Mouse (Mus musculus) cerebellum, postnatal 36 days (tissue): ENCODE measurements around the gene Kif2c.
A peak's percentile ranks its signal among the peaks of the same experiment; 100 is the strongest.

Experiments used
- DNase-seq, 2 experiments: peaks; one replicate each; pipeline ENCODE4 v3.0.0; 2021 to 2022; ENCODE audit warnings: mixed read lengths in 2 of 2

Kif2c gene

DNA sequence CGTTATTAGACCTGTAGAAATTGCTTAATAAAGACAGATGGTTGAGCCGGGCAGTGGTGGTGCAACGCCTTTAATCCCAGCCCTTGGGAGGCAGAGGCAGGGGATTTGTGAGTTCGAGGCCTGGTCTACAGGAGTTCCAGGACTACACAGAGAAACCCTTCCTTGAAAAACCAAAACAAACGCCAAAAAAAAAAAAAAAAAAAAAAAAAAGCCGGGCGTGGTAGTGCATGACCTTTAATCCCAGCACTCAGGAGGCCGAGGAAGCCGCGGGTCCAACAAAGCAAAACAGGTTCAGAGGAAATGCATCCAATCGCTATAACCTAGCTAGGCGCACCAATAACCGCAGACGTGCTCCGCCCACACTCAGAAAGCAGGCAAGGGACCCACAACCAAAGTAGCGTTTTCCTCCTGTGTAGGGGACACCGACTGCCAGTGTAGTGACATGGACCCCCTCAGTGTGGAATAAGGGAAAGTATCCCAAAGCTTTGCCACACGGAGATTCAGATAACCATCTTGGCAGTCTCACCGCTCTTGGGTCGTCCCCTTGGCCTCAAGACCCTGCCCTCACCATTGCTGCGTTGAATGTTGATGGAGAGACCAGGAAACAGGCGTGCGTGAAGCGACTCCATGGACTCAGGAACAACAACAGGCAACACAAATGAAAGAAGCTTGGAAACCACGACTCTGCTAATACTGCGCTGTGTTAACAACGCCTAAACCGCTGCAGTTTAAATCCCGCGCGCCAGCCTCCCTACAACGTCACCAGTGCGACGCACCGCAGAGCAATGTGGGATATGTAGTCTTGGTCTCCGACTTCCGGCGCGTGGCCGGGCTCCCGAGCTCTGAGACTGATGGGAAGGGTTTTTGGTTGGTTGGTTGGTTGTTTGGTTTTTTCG lies at the start of gene Kif2c:
Kif2c (minus strand) TSS at position 777 of the 896 bp plus-strand sequence.
- peak; percentile 90 to 93 for DNase-seq

DNA sequence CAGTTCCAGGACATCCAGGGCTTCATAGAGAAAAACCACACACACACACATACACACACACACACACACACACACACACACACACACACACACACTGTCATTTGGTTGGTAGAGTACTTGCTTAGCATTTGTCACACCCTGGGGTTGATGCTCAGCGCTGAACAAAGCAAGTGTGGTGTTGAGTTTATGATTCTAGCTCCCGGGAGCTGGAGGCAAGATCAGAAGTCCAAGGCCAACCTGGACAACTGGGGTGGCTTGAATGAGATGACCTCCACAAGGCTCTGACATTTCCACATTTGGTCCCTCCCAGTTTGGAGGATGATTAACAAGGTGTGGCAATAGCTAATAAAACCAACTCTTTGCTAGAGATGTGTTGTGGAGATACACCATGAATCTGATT lies 48.8 kb upstream of the Kif2c start:
- DNase-seq = no peak

DNA sequence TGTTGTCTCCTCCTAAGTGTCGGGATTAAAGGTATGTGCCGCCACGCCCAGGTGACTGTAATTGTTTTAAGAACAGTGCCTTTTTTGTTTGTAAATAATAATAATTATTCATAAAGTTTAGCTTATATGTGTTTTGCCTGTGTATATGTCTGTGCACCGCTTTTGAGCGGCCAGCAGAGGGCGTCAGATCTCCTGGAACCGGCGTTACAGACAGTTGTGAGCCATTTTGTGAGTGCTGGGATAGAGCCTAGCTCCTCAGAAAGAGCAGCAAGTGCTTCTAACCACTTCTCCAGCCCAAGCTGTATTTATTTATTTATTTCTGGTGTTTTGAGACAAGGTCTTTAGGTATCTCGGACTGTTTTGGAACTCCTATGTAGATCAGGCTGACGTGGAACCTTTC lies 47.9 kb upstream of the Kif2c start:
- DNase-seq = no peak

DNA sequence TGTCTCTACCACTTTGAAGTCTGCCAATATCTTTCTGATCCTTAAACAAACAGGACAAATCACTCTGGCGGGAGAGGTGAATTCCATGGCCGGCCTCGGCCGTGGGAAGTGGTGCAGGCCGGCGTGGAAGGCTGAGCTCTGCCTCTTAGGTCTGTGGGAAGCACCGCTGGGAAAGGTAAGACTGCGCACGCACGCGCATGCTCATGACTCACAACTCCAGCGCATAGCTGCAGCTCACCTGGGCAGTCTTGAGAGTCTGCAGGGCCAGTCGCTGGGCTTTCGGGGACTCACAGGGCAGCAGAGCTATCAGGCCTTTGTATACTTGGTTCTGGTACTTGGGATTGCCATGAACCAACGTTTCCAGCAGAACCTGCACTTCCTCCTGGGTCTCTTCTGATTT lies 47.2 kb upstream of the Kif2c start:
- DNase-seq = no peak

DNA sequence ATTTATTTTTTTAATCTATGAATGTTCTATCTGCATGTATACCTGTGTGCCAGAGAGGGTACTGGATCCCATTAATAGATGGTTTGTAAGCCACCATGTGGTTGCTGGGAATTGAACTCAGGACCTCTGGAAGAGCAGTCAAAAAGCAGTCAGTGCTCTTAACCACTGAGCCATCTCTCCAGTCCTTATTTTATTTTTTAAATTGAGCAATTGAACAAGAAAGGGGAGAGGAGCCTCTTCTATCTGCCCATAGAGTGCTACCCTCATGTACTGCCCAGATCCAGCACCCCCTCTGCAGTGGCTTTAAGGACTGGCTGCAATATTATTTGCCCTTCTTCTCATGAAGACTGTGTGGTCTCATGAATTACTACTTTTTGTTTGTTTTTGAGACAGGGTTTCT lies 42.8 kb upstream of the Kif2c start:
- DNase-seq = no peak

DNA sequence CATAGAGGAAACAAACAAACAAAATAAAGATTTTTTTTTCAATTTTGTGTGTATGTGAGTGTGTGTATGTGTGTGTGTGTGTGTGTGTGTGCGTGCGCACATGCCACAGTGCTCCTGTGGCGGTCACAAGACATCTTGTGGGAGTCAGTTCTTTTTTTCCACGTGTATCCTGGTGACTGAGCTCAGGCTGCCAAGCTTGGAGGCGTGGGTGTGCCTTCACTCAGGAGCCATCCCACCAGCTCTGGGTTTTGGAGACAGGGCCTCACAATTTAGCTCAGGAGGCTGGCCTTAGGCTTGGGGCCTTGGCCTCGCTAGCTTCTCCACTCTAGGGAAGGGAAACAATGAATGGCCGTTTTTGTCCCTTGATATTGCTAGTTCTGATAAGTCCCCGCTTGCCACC lies 41.7 kb upstream of the Kif2c start:
- no peak for DNase-seq

DNA sequence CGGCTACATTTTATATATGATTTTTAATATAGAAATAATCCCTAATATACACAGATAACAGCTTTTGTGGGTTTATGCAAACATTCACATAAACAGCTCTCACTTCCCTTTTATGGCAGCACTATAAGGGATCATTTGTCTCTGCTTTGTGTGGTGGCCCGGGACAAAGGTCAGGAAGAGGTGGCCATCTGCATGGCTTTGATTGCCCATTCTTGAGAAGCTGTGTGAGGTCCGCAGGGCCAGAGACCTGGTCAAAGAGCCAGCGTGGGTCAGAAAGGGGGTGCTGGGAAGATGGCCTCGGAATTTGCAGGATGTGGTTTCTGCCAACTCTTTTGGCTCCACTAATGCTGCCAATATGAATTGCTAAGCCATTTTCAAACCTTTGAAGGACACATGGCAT lies 40.6 kb upstream of the Kif2c start:
- no peak for DNase-seq

DNA sequence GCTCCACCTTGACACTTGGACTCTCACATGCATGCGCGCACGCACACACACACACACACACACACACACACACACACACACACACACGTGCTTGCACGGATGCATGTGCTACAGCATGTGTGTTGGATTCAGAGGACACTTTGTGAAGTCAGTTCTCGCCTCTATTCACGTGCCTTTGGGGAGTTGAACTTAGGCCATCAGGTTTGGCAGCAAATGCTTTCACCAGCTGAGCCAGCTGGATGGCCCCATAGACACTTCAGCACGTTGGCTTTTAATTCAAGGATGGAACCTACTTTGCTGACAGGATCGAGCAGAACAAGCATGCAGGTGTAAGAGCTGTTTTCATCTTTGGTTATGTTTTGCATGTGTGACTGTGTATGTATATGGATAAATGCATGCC lies 39.4 kb upstream of the Kif2c start:
- no peak for DNase-seq

DNA sequence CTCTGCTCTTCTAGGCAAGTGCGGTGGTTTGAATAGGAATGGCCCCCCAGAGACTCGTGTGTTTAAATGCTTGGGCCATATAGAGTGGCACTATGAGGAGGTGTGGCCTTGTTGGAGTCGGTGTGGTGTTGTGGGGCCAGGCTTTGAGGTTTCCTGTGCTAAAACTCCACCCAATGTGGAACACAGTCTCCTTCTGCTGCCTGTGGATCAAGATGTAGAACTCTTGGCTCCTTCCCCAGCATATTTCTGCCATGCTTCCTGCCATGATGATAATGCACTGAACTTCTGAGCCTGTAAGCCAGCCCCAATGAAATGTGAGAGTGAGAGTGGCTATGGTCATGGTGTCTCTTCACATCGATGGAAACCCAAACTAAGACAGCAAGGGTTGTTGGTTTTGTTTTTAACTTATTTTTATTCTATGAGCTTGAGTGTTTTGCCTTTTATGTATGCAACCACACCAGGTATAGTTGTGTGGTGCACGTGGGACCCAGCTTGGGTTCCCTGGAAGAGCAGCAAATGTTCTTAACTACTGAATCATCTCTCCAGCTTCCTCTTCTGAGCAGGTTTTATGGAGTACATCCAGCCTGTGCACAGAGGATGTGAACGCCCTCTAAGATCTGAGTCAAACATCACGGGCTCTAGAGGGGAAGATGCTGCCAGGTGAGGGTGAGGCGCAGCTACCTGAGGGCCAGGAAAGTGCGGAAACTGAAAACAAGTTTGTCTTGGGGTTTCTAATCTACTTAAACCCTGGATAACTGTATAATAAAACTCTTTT lies 38.5 kb upstream of the Kif2c start:
- DNase-seq = no peak

DNA sequence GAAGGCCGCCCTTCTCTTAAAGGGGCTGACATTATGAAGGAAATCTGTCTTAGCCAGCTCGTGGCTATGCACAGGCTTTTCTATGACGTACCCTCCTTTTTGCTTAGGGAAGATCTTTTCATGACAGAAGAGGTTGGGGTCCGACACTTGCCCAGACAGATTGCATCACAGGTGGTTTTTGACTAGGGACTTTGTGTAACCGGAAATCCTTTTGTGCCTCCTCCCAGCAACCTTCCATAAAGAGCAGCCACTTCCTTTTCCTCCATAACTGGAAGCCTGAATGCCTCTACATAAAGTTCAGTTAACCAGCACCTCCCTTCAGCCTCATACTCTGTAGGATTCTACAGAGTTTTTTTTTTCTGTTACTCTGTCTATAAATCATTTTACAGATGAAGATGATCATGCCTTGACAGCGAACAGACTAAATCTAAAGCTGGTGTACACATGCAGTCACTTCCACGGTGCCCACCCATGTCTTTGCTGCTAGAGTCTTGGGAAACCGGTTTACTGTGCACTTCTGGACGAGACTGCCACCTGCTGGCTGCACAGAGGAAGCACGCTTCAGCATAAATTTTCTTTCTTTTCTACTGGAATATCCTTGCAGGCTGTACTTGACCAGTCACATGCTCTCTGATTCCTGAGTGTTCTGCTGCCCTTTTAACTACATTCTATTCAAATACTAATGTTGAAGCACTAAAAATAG lies 36.2 kb upstream of the Kif2c start:
- DNase-seq = peak; percentile 41 to 43

DNA sequence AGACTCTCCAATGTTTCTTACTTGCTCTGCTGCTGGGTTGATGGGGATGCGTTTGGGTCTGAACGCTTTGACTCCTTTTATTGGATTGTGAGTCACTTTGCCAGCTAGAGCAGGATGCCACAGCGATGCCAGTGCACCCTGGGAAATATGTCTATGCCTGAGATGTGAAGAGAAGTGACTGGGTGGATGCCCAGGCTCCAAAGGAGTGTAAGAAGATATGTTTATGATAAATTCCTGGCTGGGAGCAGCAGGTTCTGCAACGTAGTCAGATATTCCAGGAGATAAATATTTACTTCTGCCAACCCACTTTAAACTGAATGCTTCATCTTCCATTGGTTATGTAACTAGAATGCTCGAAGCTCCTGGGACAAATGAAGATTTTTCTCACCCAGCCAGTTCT lies 34.6 kb upstream of the Kif2c start:
- no peak for DNase-seq

DNA sequence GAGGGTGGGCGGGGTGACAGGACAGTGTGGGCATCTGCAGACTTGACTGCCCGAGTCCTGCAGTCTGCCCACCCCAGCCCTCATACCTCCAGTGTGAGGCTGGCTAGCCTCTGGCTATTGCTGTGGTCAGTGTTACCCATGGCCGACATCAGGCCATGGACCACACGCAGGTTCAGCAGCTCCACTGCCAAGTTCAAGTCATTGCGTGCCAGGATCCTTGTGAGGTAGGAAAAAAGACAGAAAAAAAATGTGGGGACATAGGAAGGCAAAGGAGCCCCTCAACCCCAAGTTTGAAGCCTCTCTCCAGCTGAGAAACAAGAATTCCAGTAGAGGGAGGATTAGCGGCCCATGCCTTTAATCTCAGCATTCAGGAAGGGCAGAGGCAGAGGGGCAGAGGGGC lies 31.8 kb upstream of the Kif2c start:
- no peak for DNase-seq

DNA sequence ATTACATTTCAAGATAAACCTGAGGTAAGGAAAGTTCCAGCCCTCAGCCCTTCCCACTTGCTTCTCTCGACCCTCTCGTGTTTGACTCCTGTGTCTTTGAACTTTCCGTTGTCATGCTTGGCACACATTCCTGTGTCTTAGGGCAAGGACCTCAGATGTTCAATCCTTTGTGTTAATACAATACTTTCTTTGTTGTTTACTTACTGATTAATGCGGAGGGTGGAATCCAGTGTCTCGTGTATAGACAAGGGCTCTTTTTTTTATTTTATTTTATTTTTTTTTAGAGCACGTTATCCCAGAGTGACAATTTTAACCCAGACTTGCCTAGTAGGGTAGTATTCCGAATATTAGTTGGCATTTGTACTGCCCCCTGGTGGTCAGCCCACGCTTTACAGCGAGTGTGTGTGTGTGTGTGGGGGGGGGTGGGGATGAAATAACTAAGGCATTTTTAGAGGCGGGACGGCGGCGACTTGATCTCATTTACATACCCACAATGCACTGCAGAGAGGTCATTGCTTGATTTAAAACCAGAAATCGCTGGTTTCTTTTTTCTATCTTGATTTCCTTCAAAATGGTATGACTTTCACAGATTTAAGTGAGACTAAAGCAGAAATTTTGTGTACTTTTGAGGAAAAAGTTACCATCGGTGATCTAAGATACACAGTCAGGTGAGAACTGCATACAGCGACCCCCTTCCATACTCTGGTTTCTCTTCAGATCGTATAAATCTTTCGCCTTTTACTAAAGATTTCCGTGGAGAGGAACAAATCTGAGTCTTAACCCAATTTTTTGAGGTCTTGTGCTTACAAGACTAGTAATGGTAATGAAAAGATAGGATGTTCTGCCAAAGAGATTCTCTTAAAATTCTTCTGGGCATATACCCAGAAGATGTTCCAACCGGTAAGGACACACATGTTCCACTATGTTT lies 28.0 kb upstream of the Kif2c start:
- DNase-seq = peak; percentile 68 to 75

DNA sequence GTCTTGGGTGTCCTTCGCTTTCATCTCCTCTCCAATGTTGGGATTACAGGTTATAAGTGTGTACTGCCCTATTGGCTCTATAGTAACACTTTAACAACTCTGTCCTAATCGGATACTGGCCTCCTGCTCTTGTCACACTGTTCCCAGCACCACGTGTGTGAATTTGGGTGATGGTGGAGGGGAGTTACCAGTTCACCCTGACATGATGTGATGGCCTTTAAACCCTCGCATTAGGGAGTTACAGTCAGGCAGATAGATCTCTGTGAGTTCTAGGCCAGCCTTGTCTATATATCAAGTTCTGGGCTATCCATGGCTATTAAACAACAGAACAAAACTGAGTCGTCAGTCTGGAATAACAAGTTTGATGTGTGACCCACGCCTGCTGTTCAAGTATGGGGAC lies 27.2 kb upstream of the Kif2c start:
- no peak for DNase-seq

DNA sequence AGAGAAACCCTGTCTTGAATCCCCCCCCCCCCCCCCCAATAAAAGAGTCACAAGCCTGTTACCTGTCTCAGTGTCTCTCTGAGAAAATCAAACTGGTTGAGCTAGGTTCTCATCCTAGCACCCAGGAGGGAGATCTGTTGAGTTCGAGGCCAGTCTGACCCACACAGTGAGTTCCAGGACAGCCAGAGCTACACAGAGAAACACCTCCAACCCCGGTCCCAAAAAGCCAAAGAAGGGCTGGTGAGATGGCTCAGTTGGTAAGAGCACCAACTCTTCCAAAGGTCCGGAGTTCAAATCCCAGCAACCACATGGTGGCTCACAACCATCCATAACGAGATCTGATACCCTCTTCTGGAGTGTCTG lies 20.5 kb upstream of the Kif2c start:
- no peak for DNase-seq

DNA sequence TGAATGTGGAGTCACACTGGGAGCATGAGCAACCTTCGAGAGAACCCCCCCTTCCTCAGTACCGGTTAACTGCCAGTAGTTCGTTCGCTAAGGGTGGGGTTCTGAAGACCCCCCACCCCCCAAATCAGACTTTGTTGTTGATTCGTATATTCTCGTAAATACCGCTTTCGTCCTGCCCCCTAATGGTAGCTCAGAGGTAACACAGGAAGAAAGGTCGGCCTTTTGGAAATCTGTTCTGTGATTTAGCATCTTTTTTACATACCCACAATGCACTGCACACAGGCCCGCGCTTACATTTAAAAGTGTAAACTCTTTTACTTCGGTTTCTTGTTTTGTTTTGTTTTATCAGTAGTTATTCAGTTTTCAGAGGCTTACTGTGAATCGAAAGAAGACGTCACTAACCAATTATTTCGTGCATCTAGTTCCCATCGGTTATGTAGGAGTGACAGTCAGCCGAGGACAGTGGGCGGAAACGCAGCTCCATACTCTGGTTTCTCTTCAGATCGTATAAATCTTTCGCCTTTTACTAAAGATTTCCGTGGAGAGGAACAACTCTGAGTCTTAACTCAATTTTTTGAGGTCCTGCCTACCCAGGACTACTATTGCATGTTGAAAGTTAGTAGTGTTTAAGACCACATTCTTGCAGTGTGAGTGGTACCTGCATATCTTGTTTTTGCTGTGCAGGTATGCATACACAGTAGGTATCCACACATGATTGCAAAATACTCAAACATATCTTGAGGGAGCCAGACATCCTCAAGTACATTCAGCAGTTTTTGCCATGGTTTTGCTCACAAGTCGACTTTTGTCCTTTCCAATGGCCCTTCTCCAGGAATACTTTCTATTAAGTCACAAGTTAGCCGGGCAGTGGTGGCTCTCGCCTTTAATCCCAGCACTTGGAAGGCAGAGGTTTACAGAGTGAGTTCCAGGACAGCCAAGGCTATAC lies 19.9 kb upstream of the Kif2c start:
- peak in 1 of 2 experiments; percentile 35 for DNase-seq

DNA sequence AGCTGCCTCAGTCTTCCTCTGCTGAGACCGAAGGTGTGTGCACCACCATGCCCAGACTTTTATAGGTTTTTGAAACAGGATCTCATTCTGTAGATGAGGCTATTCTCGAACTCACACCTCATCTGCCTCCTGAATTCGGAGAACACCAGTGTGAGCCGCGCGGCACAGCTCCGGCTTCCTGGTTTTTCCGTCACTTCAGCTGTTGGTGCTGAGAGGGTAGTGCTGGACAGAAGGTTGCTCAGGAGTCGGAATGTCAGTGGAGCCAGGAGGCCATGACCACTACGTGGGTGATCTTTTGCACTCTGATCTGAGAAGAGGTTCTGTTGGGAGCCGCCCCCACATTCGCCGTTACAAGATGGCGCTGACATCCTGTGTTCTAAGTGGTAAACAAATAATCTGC lies 9.4 kb upstream of the Kif2c start:
- no peak for DNase-seq

DNA sequence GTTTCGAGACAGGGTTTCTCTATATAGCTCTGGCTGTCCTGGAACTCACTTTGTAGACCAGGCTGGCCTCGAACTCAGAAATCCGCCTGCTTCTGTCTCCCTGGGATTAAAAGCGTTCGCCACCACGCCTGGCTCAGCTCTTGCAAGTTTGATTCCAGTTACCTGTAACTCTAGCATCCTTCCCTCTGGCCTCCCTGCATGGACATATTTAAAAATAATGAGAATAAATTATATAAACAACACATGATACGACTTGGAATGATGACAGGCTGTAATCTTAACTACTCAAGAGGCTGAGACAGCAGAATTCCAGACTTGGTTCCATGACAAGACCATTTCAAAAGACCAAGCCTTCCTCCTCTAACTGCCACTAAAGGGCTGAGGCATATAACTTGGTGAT lies 8.2 kb upstream of the Kif2c start:
- no peak for DNase-seq

DNA sequence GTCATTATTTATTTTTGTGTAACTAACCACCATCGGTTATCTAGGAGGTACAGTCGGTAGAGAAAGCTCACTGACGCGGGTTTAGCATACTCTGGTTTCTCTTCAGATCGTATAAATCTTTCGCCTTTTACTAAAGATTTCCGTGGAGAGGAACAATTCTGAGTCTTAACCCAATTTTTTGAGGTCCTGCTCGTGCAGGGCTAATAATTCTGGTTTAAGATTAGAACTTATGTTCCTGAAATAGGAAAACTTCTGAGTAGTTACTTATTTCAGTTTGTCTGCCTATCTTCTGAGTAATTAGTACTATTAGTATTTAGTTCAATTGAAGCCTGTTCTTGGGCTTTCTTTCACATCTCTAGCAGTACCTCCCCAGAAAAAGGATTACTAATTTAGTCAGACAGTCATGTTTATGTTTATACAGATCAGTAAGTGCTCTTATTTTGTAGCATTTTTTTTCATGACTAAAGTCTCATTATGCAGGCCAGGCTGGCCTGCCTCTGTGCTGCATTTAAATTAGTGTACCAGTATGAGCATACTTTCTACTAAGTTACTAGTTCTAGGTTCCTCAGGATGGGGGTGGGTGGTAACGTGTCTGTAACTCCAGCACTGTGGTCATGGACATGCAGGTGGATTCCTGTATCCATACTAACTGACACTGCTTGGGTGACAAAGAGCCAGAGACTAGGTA lies 7.6 kb upstream of the Kif2c start:
- peak in 1 of 2 experiments; percentile 49 for DNase-seq

DNA sequence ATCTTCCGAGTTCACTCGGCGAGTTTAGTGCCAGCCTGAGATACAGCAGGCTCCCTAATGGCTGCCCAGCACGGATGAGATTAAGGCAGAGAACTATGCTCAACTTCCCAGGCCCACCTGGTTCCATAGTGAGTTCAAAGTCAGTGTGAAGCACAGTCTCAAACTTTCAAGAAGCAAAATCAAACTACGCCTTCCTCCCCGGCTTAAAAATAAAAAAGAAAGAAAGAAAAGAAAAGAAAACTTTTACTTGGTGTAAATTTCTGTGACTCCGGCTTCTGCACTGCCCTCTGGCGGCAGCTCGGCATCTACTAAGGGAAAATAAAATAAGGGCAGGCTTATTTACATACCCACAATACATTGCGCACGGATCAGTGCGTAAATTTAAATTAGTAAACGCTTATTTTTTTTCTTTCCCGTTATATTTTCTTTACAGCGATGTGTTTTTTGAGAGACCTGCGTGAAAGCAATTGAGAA lies 7.0 kb upstream of the Kif2c start:
- peak; percentile 79 to 83 for DNase-seq
